ENCODE assay signal across 16 mouse cellular contexts in genomic region chr1:57991277-57991676, GRCm38 (mm10).
"Had no signal": no experiment of that assay in that cellular context is flagged by ENCODE, and none has a peak within 500 bp of the region (broad histone marks: within the 10 kb centered on the region; RNA-seq: fewer than 3 reads in every experiment).

No protein-coding gene starts in this region.

- H3K9ac ChIP-seq: neural tube, embryonic 13.5 days; neural tube, embryonic 15.5 days; stomach, embryonic 15.5 days had no signal

- H3K36me3 ChIP-seq: neural tube, embryonic 13.5 days; neural tube, embryonic 15.5 days; stomach, embryonic 15.5 days had no signal

- H3K9me3 ChIP-seq: neural tube, embryonic 13.5 days; neural tube, embryonic 15.5 days; stomach, embryonic 15.5 days had no signal

- H3K4me2 ChIP-seq: neural tube, embryonic 13.5 days; neural tube, embryonic 15.5 days; stomach, embryonic 15.5 days had no signal

- H3K27me3 ChIP-seq: neural tube, embryonic 13.5 days; neural tube, embryonic 15.5 days; stomach, embryonic 15.5 days had no signal

- H3K27ac ChIP-seq: neural tube, embryonic 13.5 days; neural tube, embryonic 15.5 days; stomach, embryonic 15.5 days; stomach, postnatal 0 days had no signal

- DNase-seq: retina, postnatal 1 day; right cerebral cortex, adult 18-20 months; right cerebral cortex, postnatal 14 days; right cerebral cortex, postnatal 25 days; right cerebral cortex, postnatal 4 days; spleen, adult 18-20 months; thymus, adult 18-20 months; thymus, adult 2 months; thymus, postnatal 14 days; thymus, postnatal 25 days; thymus, postnatal 36 days; thymus, postnatal 4 days had no signal

- H3K4me3 ChIP-seq: neural tube, embryonic 13.5 days; neural tube, embryonic 15.5 days; stomach, embryonic 15.5 days had no signal
